ENCODE assay signal across 12 mouse cellular contexts in the genomic region with DNA sequence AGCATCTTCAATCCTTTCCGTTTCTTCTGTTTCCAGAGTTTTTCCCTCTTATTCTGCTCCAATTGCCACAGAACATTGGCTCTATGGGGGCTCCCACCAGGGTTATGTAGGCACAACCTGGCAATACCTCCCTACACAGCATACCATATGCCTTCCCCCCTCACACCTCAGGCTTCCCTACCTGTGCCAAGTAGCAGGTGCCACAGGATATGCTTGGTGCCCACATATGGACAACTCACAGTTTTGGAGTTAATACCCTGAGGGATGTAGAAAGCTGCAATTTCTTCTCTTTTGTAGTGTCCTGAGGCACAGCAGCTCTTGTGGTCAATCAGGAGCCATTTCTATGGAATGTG.
"Had no signal": no experiment of that assay in that cellular context is flagged by ENCODE, and none has a peak within 500 bp of the region (broad histone marks: within the 10 kb centered on the region; RNA-seq: fewer than 3 reads in every experiment).

No protein-coding gene starts in this region.

- H3K4me2 ChIP-seq: limb, embryonic 12.5 days; midbrain, embryonic 13.5 days had no signal

- H3K36me3 ChIP-seq: limb, embryonic 12.5 days; midbrain, embryonic 13.5 days had no signal

- DNase-seq: kidney, postnatal 10 days; kidney, postnatal 4 days; lung, adult 2 months; lung, postnatal 36 days; right cerebral cortex, postnatal 14 days; thymus, postnatal 4 days had no signal

- ATAC-seq: lung, postnatal 0 days; midbrain, embryonic 13.5 days had no signal

- H3K9ac ChIP-seq: limb, embryonic 12.5 days; liver, embryonic 14.5 days; midbrain, embryonic 13.5 days had no signal

- H3K27ac ChIP-seq: layer of hippocampus, adult 2 months; left cerebral cortex, adult 2 months; limb, embryonic 12.5 days; liver, embryonic 14.5 days; midbrain, embryonic 13.5 days had no signal

- H3K4me1 ChIP-seq: limb, embryonic 12.5 days; midbrain, embryonic 13.5 days had no signal

- H3K4me3 ChIP-seq: layer of hippocampus, adult 2 months; left cerebral cortex, adult 2 months; limb, embryonic 12.5 days; midbrain, embryonic 13.5 days had no signal

- H3K27me3 ChIP-seq: limb, embryonic 12.5 days; midbrain, embryonic 13.5 days had no signal
